Mouse (Mus musculus) midbrain, embryonic 16.5 days (tissue): Measurements from ENCODE around the gene Tmem44. TPM values are rescaled to one million over a fixed set of nuclear protein-coding genes. Genes with fewer than 3 reads are reported as not detected.

ENCODE experiments used
- ATAC-seq: fragments of 200-750 bp; cut with Nextera tagmentation; 2 replicates; pipeline ENCODE4 v1.8.0; 2017; ENCODE audit warnings: moderate TSS enrichment
- H3K27ac ChIP-seq: fragments of 300-500 bp; sonication (generic); 2 replicates; pipeline ENCODE4 v1.5.1; 2014; ENCODE audit warnings: mild to moderate bottlenecking, low read length, mixed read lengths
- H3K27me3 ChIP-seq: fragments of 300-500 bp; sonication (generic); 2 replicates; pipeline ENCODE4 v1.6.1; 2014; ENCODE audit warnings: low read depth, low read length, mixed read lengths; ENCODE audit not compliant: control insufficient read depth, insufficient read depth
- H3K36me3 ChIP-seq: fragments of 300-500 bp; sonication (generic); 2 replicates; pipeline ENCODE4 v1.6.1; 2014; ENCODE audit warnings: mild to moderate bottlenecking, low read length, moderate library complexity, mixed read lengths; ENCODE audit not compliant: control insufficient read depth, insufficient read depth
- H3K4me1 ChIP-seq: fragments of 300-500 bp; sonication (generic); 2 replicates; pipeline ENCODE4 v1.6.1; 2014; ENCODE audit warnings: mild to moderate bottlenecking, low read length, mixed read lengths; ENCODE audit not compliant: control insufficient read depth, insufficient read depth
- H3K4me2 ChIP-seq: fragments of 300-500 bp; sonication (generic); 2 replicates; pipeline ENCODE4 v1.6.1; 2014; ENCODE audit warnings: mild to moderate bottlenecking, low read length, mixed read lengths
- H3K4me3 ChIP-seq: fragments of 300-500 bp; sonication (generic); 2 replicates; pipeline ENCODE4 v1.5.1; 2014; ENCODE audit warnings: low read depth, mild to moderate bottlenecking, low read length, moderate library complexity, mixed read lengths
- H3K9ac ChIP-seq: fragments of 300-500 bp; sonication (generic); 2 replicates; pipeline ENCODE4 v1.6.1; 2014; ENCODE audit warnings: low read depth, low read length, mixed read lengths
- H3K9me3 ChIP-seq: fragments of 300-500 bp; sonication (generic); replicated peaks from 2 replicates; pipeline ENCODE4 v1.6.1; 2014; ENCODE audit warnings: mild to moderate bottlenecking, low read length, mixed read lengths; ENCODE audit not compliant: control insufficient read depth, poor library complexity, severe bottlenecking
- WGBS: fragments of 180-500 bp; shearing (Covaris S2); extraction: QIAGEN DNeasy Blood & Tissue Kit; methylation state at CpG from one replicate; pipeline ENCODE4 v1.1.7; 2014; 5-methylcytosine and 5-hydroxymethylcytosine counted together
- polyA plus RNA-seq: library from polyadenylated mRNA; unstranded; fragments of >200 nt; fragmentation: Nextera tagmentation; extraction: Ambion mirVana; gene quantifications from 2 replicates; pipeline ENCODE4 v1.2.1, GENCODE M21; 2015

Gene Tmem44
- polyA plus RNA-seq, 1 experiment from 2014 or later, result 84.7 TPM

DNA sequence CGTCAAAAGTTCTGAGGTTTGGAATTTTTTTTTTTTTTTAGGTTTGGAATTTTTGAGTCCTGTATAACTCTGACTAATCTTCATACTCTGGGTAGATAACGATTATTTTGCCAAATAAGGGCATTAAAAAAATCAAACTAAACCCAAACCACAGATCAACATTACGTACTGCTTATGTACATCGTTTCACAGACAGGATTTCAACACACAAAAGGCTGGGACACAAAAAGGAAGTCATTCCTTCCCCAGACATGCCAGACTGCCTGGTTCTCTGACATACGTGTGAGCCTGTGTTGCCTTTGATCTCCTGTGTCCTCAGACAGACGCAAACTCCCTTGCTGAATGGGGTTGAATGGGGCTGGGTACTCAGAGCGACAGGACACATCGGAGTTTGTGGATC lies 22.3 kb downstream of the Tmem44 start:
- no peak for ATAC-seq
- no peak overlapping the region for H3K4me2 ChIP-seq
- 86% methylated on average over 8 of the region's 8 CpGs for WGBS

GRCm38 (mm10) chr16:30527889-30528288 lies 22.8 kb downstream of the Tmem44 start:
- no peak for ATAC-seq
- Histone ChIP-seq H3K27me3 (no peaks in the 10 kb centered on the region), H3K9me3 (no peaks in the 10 kb centered on the region), H3K4me3 (no peak overlapping the region), H3K27ac (no peak overlapping the region), H3K4me2 (no peak overlapping the region), H3K36me3 (peaks cover 13% of the 10 kb centered on the region), H3K4me1 (no peaks in the 10 kb centered on the region), H3K9ac (no peak overlapping the region)
- 60% methylated on average over 2 of the region's 2 CpGs for WGBS

More for the DNA sequence above, 22.3 kb downstream of the Tmem44 start:
- H3K27me3 ChIP-seq, result no peaks in the 10 kb centered on the region
- no peak overlapping the region for H3K4me3 ChIP-seq
- H3K36me3 ChIP-seq, result peaks cover 13% of the 10 kb centered on the region
- no peaks in the 10 kb centered on the region for H3K9me3 ChIP-seq
- H3K27ac ChIP-seq, result no peak overlapping the region
- H3K9ac ChIP-seq, result no peak overlapping the region
- H3K4me1 ChIP-seq, result no peaks in the 10 kb centered on the region

DNA sequence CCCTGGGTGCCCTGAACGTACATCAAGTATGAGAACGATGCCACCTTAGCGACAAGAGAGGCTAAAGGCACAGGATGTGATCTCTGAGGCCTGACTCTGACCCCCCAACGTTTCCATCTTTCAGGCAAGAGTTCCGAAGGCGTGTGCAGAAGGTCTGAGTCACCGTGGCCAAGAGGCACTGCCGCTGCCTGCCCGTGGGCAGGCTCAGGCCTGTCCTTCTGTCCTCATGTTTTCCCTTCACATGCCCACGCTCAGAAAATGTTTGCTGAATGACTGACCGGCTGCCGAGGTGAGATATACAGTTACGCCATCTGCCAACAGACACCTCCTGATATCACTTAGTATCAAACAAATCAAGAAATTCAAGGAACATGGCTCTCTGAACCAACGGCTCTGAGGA lies 24.9 kb downstream of the Tmem44 start:
- H3K4me1 ChIP-seq, result no peaks in the 10 kb centered on the region
- ATAC-seq, result no peak
- no peak overlapping the region for H3K27ac ChIP-seq
- no peaks in the 10 kb centered on the region for H3K9me3 ChIP-seq
- peaks cover 23% of the 10 kb centered on the region for H3K36me3 ChIP-seq
- H3K4me2 ChIP-seq, result no peak overlapping the region
- H3K27me3 ChIP-seq, result no peaks in the 10 kb centered on the region
- no peak overlapping the region for H3K4me3 ChIP-seq
- no peak overlapping the region for H3K9ac ChIP-seq
- whole genome bisulfite sequencing, result 92% methylated on average over 14 of the region's 14 CpGs

DNA sequence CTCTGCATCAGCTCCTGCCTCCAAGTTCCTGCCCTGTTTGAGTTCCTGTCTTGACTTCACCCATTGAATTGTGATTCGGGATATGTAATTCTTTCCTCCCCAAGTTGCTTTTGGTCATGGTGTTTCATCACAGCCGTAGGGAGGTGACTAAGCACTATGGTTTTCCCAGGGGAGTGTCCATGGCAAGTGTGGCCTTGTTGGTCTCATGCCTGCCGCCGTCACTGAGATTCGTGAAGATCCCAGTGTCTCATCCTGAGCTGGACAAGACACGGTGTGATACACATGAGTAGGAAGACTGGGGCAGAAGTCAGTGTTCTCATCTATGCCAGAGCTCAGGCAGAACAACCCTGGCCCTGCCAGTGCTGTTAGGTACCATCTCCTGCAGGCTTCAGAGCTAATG lies 26.2 kb downstream of the Tmem44 start:
- Histone ChIP-seq H3K4me3 (no peak overlapping the region), H3K4me1 (no peaks in the 10 kb centered on the region), H3K4me2 (no peak overlapping the region), H3K27ac (no peak overlapping the region), H3K9me3 (no peaks in the 10 kb centered on the region), H3K9ac (no peak overlapping the region), H3K27me3 (no peaks in the 10 kb centered on the region), H3K36me3 (peaks cover 23% of the 10 kb centered on the region)
- ATAC-seq, result no peak
- WGBS, result 95% methylated on average over 6 of the region's 6 CpGs

GRCm38 (mm10) chr16:30522253-30522940 lies 28.2 kb downstream of the Tmem44 start:
- Histone ChIP-seq H3K27me3 (no peaks in the 10 kb centered on the region), H3K36me3 (peaks cover 14% of the 10 kb centered on the region), H3K27ac (no peak overlapping the region), H3K4me3 (no peak overlapping the region), H3K9ac (no peak overlapping the region), H3K4me2 (no peak overlapping the region), H3K9me3 (no peaks in the 10 kb centered on the region), H3K4me1 (no peaks in the 10 kb centered on the region)
- WGBS, result 72% methylated on average over 10 of the region's 10 CpGs
- peak; percentile 28; the same call in 1 of the 2 replicates for ATAC-seq

- H3K9ac ChIP-seq, result no peak overlapping the region
- H3K4me2 ChIP-seq, result no peak overlapping the region
- no peak for ATAC-seq
- no peaks in the 10 kb centered on the region for H3K4me1 ChIP-seq
- WGBS, result 61% methylated on average over 3 of the region's 3 CpGs
- no peak overlapping the region for H3K4me3 ChIP-seq
- H3K36me3 ChIP-seq, result peaks cover 20% of the 10 kb centered on the region
- H3K27me3 ChIP-seq, result no peaks in the 10 kb centered on the region
- H3K27ac ChIP-seq, result no peak overlapping the region
- no peaks in the 10 kb centered on the region for H3K9me3 ChIP-seq
Observed at GRCm38 (mm10) chr16:30521147-30521546, 29.5 kb downstream of the Tmem44 start.

- Histone ChIP-seq H3K9ac (no peak overlapping the region), H3K4me2 (no peak overlapping the region), H3K4me1 (no peaks in the 10 kb centered on the region), H3K36me3 (peaks cover 21% of the 10 kb centered on the region), H3K4me3 (no peak overlapping the region), H3K9me3 (no peaks in the 10 kb centered on the region), H3K27me3 (no peaks in the 10 kb centered on the region), H3K27ac (no peak overlapping the region)
- WGBS, result 30% methylated on average over 9 of the region's 9 CpGs
- ATAC-seq, result no peak
Observed at GRCm38 (mm10) chr16:30520361-30520823, 30.2 kb downstream of the Tmem44 start.

GRCm38 (mm10) chr16:30518635-30519034 lies 32.0 kb downstream of the Tmem44 start:
- WGBS, result 84% methylated on average over 9 of the region's 9 CpGs
- Histone ChIP-seq H3K36me3 (peaks cover 29% of the 10 kb centered on the region), H3K27me3 (no peaks in the 10 kb centered on the region), H3K4me1 (no peaks in the 10 kb centered on the region), H3K4me2 (no peak overlapping the region), H3K27ac (no peak overlapping the region), H3K4me3 (no peak overlapping the region), H3K9me3 (no peaks in the 10 kb centered on the region), H3K9ac (no peak overlapping the region)
- ATAC-seq, result no peak

GRCm38 (mm10) chr16:30517666-30518283 lies 32.9 kb downstream of the Tmem44 start:
- H3K27me3 ChIP-seq, result no peaks in the 10 kb centered on the region
- no peak overlapping the region for H3K27ac ChIP-seq
- H3K9me3 ChIP-seq, result no peaks in the 10 kb centered on the region
- no peak overlapping the region for H3K4me2 ChIP-seq
- 77% methylated on average over 11 of the region's 11 CpGs for WGBS
- H3K36me3 ChIP-seq, result peaks cover 29% of the 10 kb centered on the region
- no peak overlapping the region for H3K4me3 ChIP-seq
- no peak for ATAC-seq
- no peaks in the 10 kb centered on the region for H3K4me1 ChIP-seq
- no peak overlapping the region for H3K9ac ChIP-seq
